Mouse (Mus musculus) neural tube, embryonic 13.5 days (tissue): ENCODE data around the gene Six1. TPM values are rescaled to one million over a fixed set of nuclear protein-coding genes. Genes with fewer than 3 reads are reported as not detected.

Experiments
- ATAC-seq: fragments of 200-750 bp; cut with Nextera tagmentation; 2 replicates; pipeline ENCODE4 v1.8.0; 2017; ENCODE audit warnings: low read depth, mild to moderate bottlenecking, moderate TSS enrichment, moderate library complexity
- H3K27ac ChIP-seq: fragments of 300-500 bp; sonication (generic); replicated peaks from 2 replicates; pipeline ENCODE4 v1.5.1; 2015; ENCODE audit warnings: moderate library complexity, mild to moderate bottlenecking, inconsistent platforms
- H3K27me3 ChIP-seq: fragments of 300-500 bp; sonication (generic); 2 replicates; pipeline ENCODE4 v1.6.1; 2015; ENCODE audit warnings: mild to moderate bottlenecking, inconsistent platforms
- H3K36me3 ChIP-seq: fragments of 300-500 bp; sonication (generic); 2 replicates; pipeline ENCODE4 v1.6.1; 2015; ENCODE audit warnings: mild to moderate bottlenecking, inconsistent platforms
- H3K4me1 ChIP-seq: fragments of 300-500 bp; sonication (generic); replicated peaks from 2 replicates; pipeline ENCODE4 v1.6.1; 2015; ENCODE audit warnings: inconsistent platforms
- H3K4me2 ChIP-seq: fragments of 300-500 bp; sonication (generic); 2 replicates; pipeline ENCODE4 v1.6.1; 2015; ENCODE audit warnings: inconsistent platforms, mild to moderate bottlenecking, moderate library complexity
- H3K4me3 ChIP-seq: fragments of 300-500 bp; sonication (generic); 2 replicates; pipeline ENCODE4 v1.5.1; 2015; ENCODE audit warnings: mild to moderate bottlenecking, inconsistent platforms
- H3K9ac ChIP-seq: fragments of 300-500 bp; sonication (generic); 2 replicates; pipeline ENCODE4 v1.6.1; 2015; ENCODE audit warnings: moderate library complexity, mild to moderate bottlenecking, inconsistent platforms
- H3K9me3 ChIP-seq: fragments of 300-500 bp; sonication (generic); 2 replicates; pipeline ENCODE4 v1.6.1; 2016; ENCODE audit warnings: inconsistent platforms
- WGBS: fragments of 180-500 bp; shearing (Covaris S2); methylation state at CpG from one replicate; pipeline ENCODE4 v1.1.7; 2015; 5-methylcytosine and 5-hydroxymethylcytosine counted together
- polyA plus RNA-seq: library from polyadenylated mRNA; unstranded; fragments of >200 nt; fragmentation: Nextera tagmentation; extraction: Ambion mirVana; gene quantifications from 2 replicates; pipeline ENCODE4 v1.2.1, GENCODE M21; 2015

The Six1 gene
- polyA plus RNA-seq, 1 experiment from 2014 or later = 8.8 TPM

DNA sequence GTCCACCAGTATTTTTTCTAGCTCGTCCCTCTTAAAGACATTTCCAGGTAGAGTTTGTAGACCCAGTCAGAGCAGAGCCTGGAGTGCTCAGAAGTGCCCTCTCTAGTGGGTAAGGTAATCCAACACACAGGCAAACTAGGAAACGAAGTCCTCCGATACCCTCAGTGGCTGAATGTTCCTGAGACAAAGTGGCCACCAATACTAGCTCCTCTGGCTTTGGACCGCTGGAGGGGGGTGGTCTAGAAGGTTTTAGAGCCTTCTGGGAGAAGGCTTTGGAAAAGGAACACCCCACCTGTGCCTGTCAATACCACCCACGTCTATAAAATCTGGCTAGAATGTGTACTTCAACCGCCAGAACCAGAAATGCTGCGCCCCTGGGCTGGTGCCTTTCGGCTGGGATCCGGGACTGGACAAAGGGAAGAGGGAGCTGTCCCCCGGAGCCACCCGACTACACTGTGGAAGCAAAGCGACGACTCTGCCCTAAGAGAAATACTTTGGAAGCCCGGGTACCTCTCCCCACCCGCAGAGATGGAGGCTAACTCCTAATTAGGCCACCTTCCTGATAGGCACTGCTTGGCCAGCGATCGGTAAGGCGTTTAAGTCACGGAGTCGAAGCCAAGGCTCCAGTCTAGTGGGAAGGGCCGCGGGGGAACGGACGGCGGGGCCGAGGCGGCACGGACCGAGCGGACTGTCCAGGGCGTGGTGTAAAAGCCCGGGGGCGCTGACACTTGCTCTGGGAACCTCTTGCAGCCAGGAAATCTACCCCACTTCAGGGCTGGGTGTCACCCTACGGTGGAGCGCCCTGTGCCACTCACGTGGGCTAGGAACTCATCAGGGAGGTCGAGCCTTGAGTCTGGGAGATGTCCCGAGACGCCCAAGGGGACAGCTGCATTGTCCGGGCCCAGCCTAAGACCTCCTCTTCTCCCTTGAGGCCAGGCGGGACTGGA is 14.4 kb downstream of the Six1 start:
- peak overlapping the region; percentile 28 for H3K4me2 ChIP-seq
- H3K27me3 ChIP-seq = peaks cover 95% of the 10 kb centered on the region
- no peaks in the 10 kb centered on the region for H3K9me3 ChIP-seq
- WGBS = 2% methylated on average over 41 of the region's 41 CpGs
- no peaks in the 10 kb centered on the region for H3K36me3 ChIP-seq
- H3K4me3 ChIP-seq = peak overlapping the region; percentile 10; the same call in 1 of the 2 replicates
- H3K4me1 ChIP-seq = peaks cover 10% of the 10 kb centered on the region
- ATAC-seq = no peak
- 0 out of 2 replicates have a peak overlapping the region, but pooled peaks have one; percentile 17 for H3K9ac ChIP-seq
- H3K27ac ChIP-seq = no peak overlapping the region

DNA sequence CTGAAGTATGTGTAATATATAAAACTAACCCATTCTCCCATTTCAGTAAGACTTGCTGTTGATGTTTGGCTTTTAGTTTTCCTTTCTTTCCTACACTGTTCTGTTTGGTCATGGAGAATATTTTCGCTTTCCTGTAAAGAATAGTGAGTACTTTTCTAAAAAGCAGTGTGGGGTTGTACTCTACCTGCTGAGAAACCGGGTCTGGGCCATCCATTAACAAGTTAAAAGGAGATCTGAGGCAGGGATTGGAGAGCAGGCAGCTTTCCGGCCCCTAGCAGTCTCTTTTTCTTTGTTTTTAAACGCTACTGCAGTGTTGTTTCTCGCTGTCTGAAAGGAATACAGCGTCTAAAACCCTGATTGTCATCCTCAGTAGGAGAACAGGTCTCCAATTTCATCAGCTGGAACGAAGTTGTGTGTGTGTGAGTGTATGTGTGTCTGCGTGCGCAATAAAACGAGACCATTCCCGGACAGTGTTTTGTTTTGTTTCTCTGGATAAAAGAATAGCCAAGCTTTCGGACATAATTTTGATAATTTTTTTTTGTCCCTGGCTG is 15.2 kb downstream of the Six1 start:
- Histone ChIP-seq H3K4me1 (peaks cover 8% of the 10 kb centered on the region; the same call in 1 of the 2 replicates), H3K36me3 (no peaks in the 10 kb centered on the region), H3K9ac (no peak overlapping the region), H3K4me3 (no peak overlapping the region), H3K9me3 (no peaks in the 10 kb centered on the region), H3K27me3 (peaks cover 95% of the 10 kb centered on the region), H3K4me2 (no peak overlapping the region), H3K27ac (no peak overlapping the region)
- ATAC-seq = no peak
- WGBS = 2% methylated on average over 12 of the region's 12 CpGs

DNA sequence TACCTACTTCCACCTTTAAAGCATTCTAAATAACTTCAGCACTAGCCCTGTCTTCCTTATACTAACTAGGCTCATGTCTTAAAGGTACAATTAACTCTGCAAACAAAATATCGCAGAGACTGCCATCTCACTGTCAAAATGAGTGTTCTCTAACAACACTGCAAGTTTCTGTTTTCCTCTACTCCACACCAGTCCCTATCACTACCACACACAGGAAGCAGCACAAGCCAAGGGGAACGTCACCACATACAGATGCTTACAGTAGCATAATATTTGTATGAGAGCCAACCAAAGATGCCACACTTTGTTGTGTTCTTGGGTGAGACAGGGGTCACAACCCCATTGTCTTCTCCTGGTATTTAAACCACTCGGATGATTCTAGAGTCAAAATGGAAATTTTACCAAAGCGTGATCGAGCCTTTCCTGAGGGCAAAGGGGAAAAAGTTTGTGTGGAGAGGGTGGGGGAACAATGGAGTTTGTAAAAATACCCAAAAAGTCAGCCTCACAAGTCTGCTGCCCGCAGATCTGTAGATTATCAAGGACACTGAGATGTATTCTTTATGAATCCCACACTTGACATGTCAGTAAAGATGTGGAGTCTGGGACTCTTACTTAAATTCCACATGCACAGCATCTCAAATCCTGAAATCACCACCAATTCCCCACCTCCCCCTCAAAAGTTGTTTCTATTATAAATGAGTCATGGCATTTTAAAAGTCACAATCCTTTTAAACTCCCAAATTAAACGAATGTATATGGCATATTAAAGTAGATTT is 16.1 kb downstream of the Six1 start:
- ATAC-seq = no peak
- Histone ChIP-seq H3K4me1 (peaks cover 8% of the 10 kb centered on the region; the same call in 1 of the 2 replicates), H3K27me3 (peaks cover 96% of the 10 kb centered on the region), H3K4me2 (no peak overlapping the region), H3K9me3 (no peaks in the 10 kb centered on the region), H3K36me3 (no peaks in the 10 kb centered on the region), H3K4me3 (no peak overlapping the region), H3K9ac (no peak overlapping the region), H3K27ac (no peak overlapping the region)
- WGBS = 8% methylated on average over 7 of the region's 7 CpGs

DNA sequence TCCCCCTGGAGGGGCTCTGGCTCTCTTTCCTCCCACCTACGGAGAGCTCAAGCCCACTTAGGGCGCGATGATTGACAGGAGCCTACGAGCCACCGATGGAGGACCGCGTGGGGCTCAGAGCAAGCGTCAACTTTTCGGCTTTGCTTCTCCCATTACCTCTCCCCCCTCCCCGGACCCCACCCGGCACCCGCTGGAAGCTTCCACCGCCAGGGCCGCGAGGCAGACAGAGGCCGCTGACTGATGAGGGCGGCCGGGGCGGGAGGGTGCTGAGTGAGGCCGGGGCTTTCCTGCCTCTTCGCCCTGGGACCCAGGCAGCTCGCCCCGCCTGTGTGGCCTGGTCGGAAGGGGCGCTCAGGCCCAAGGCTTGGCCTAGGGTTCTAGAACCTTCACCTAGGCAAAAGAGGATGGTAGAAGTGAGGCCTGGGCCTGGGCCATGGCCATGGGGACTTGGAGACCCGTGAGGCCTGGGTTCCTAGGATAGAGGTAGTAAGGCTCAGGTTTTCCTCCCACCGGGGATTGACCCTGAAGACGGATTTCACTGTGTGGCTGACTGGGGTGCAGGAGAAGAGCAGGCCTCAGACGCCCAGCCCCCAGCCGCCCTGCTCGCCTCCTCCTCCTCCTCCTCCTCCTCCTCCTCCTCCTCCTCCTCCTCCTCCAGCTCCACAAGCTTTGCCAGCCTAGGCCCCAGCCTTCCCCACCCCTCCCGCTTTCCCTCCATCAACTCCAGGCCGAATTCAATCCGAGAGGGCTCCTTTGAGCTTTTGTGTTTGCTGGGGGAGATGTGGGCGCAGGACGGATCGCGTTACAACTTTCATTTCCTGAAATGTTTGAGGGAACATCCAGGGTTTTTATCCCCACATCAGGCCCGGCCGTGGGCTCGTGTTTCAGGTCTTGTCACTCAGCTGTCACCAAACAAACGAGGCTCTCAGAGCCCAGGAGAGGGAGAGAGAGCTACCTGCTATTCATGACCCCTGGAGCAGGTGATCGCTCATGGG is 18.5 kb downstream of the Six1 start:
- H3K9me3 ChIP-seq = no peaks in the 10 kb centered on the region
- 0 out of 2 replicates have a peak, but pooled peaks have one; percentile 27 for ATAC-seq
- no peak overlapping the region for H3K9ac ChIP-seq
- peak overlapping the region; percentile 11 for H3K4me3 ChIP-seq
- 2% methylated on average over 42 of the region's 43 CpGs for WGBS
- no peak overlapping the region for H3K27ac ChIP-seq
- H3K4me2 ChIP-seq = peak overlapping the region; percentile 40
- H3K27me3 ChIP-seq = peaks cover 91% of the 10 kb centered on the region
- peaks cover 8% of the 10 kb centered on the region; the same call in 1 of the 2 replicates for H3K4me1 ChIP-seq
- no peaks in the 10 kb centered on the region for H3K36me3 ChIP-seq

DNA sequence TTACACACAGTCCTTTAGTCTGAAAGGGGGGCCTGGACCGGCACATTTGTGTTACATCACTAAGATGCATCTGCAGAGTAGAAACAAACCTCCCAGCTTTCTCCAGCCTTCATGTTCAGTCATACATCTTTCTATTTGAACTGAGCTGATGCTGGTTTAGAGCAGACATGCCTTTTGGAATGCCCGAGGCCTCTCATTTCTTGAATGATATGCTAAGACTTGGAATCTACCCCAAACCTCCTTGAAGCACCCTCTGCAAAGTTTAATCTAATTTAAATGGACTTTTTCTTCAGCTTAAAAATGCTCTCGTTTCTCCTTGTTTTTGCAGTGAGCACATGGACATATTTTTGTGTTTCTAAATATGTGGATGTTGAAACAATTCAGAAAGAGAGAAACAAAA is 21.0 kb downstream of the Six1 start:
- H3K4me3 ChIP-seq = no peak overlapping the region
- H3K27me3 ChIP-seq = peaks cover 74% of the 10 kb centered on the region
- H3K9ac ChIP-seq = no peak overlapping the region
- peaks cover 8% of the 10 kb centered on the region; the same call in 1 of the 2 replicates for H3K4me1 ChIP-seq
- H3K36me3 ChIP-seq = no peaks in the 10 kb centered on the region
- no peak overlapping the region for H3K27ac ChIP-seq
- 75% methylated on average over 3 of the region's 3 CpGs for WGBS
- no peak for ATAC-seq
- H3K4me2 ChIP-seq = no peak overlapping the region
- no peaks in the 10 kb centered on the region for H3K9me3 ChIP-seq

DNA sequence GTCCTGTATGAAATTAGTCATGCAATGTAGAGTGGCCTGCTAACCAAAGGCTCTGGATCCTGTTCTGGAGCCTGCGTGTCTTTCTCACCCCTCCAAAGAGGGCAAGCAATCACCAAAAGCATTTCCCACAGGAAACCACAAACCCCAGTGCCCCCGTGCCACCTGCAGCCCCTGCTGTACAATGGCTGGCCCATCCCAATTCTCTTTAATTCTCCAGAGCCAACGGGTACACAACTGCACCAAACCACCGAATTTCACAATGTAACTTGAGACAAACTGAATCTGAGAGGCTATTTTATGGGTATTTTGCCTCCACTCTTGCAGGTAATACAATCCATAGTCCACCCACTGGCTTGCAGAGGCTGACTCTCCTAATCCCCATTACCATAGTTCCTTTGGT is 22.4 kb downstream of the Six1 start:
- Histone ChIP-seq H3K4me1 (peaks cover 8% of the 10 kb centered on the region; the same call in 1 of the 2 replicates), H3K27ac (no peak overlapping the region), H3K4me3 (no peak overlapping the region), H3K9me3 (no peaks in the 10 kb centered on the region), H3K27me3 (peaks cover 63% of the 10 kb centered on the region), H3K9ac (no peak overlapping the region), H3K4me2 (no peak overlapping the region), H3K36me3 (no peaks in the 10 kb centered on the region)
- WGBS = 61% methylated on average over 4 of the region's 4 CpGs
- no peak for ATAC-seq

DNA sequence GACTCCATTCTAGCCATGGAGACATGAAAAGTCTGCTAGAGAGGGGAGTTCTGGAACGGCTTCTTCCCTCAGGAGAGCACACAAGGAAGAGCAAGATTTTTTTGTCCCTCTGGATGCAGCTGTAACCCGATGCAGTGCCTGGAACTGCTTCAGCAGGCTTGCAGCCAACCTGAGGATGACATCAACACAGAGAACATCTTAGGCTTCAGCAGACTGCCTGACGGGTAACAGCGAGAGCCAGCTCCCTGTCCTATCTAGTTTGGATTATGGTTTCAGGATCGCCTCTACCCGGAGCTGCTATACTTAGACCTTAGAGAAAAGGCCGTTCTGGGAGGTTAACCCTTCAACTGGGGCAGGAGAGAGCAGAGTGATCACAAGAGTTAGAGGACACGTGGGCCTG is 28.2 kb downstream of the Six1 start:
- Histone ChIP-seq H3K36me3 (no peaks in the 10 kb centered on the region), H3K4me3 (no peak overlapping the region), H3K4me2 (no peak overlapping the region), H3K4me1 (no peaks in the 10 kb centered on the region), H3K9ac (no peak overlapping the region), H3K27me3 (peaks cover 11% of the 10 kb centered on the region), H3K9me3 (no peaks in the 10 kb centered on the region), H3K27ac (no peak overlapping the region)
- WGBS = 73% methylated on average over 8 of the region's 8 CpGs
- ATAC-seq = no peak

DNA sequence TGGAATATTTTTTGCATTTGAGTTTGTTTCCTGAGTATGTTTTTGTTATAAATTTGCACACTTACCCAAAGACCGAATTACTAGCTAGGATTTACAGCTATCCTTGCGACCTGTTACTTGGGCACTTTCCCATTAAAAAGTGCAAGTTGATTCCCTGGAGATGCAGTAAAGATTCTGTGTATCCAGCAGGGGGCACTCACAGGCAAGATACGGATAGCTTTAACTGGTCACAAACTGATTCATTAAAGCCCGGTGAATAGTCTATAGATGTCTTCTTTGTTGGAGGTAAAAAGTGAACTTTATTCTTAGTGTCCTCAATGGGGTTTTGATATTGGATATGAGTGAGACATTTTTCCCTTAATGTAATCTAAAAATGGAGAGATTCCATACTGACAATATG is 32.7 kb downstream of the Six1 start:
- Histone ChIP-seq H3K4me2 (no peak overlapping the region), H3K9me3 (no peaks in the 10 kb centered on the region), H3K27me3 (0 out of 2 replicates have a peak, but pooled peaks cover 4% of the 10 kb centered on the region), H3K4me1 (no peaks in the 10 kb centered on the region), H3K4me3 (no peak overlapping the region), H3K27ac (no peak overlapping the region), H3K9ac (no peak overlapping the region), H3K36me3 (no peaks in the 10 kb centered on the region)
- WGBS = 8% methylated on average over 4 of the region's 4 CpGs
- ATAC-seq = no peak

DNA sequence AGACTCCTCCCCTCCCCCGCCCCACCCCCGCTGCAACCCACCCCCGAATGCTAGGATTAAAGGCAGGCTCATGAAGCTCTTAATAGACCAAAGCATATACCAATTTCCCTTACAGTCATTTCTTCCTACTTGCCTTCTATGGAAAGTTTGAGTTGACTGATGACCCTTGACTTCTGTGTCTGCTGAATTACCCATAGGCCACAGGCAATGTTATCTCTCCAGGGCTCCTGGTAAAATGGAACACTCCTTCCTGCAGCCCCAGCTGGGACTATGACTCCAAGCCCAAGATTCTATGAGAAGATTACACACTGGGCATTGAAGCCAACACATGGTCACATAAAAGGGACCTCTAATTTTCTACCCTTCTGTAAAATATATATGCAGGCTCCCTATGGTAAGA is 33.3 kb downstream of the Six1 start:
- ATAC-seq = no peak
- Histone ChIP-seq H3K4me3 (no peak overlapping the region), H3K4me1 (no peaks in the 10 kb centered on the region), H3K27ac (no peak overlapping the region), H3K4me2 (no peak overlapping the region), H3K9ac (no peak overlapping the region), H3K9me3 (no peaks in the 10 kb centered on the region), H3K36me3 (no peaks in the 10 kb centered on the region), H3K27me3 (0 out of 2 replicates have a peak, but pooled peaks cover 4% of the 10 kb centered on the region)
- WGBS = 55% methylated on average over 3 of the region's 3 CpGs

DNA sequence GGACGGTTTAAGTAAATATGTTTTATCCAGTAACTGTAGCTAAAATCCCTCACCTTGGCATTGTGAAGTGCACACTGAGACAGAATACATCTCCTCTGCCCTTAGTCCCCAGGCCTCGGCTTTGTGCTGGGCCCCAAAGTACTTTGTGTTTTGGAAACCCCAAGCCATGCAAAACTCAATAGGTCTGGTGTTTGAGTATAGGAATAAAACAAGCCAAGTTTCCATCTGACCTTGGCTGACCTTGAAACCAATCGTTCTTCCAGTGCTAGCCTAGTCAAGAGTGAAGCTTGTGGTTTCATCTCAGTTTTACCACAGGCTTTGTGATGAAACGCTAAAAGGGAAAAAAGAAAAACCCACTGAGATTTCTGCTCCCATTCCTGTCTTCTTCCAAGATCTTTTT is 34.8 kb downstream of the Six1 start:
- Histone ChIP-seq H3K4me3 (no peak overlapping the region), H3K4me2 (no peak overlapping the region), H3K4me1 (no peaks in the 10 kb centered on the region), H3K27me3 (0 out of 2 replicates have a peak, but pooled peaks cover 4% of the 10 kb centered on the region), H3K36me3 (no peaks in the 10 kb centered on the region), H3K9me3 (no peaks in the 10 kb centered on the region), H3K27ac (no peak overlapping the region), H3K9ac (no peak overlapping the region)
- no peak for ATAC-seq
- 79% methylated on average over 4 of the region's 4 CpGs for WGBS

DNA sequence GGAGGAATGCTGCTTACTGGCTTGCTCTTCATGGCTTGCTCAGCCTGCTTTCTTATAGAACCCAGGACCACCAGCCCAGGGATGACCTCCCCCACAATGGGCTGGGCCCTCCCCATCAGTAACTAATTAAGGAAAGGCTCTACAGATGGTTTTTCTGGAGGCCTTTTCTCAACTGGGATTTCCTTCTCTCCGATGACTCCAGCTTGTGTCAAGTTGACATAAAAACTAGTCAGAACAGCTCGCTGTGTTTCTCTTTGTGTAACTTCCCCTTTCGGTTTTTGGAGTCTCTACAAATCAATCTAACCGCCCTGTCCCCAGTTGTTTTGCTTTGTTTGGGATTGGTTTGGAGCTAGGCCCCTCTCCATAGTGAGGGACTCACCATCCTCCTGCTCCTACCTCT is 37.5 kb downstream of the Six1 start:
- no peaks in the 10 kb centered on the region for H3K36me3 ChIP-seq
- WGBS = 87% methylated on average over 4 of the region's 4 CpGs

More for the DNA sequence above, 37.5 kb downstream of the Six1 start:
- no peak overlapping the region for H3K4me2 ChIP-seq
- no peak overlapping the region for H3K9ac ChIP-seq
- no peaks in the 10 kb centered on the region for H3K4me1 ChIP-seq
- no peak overlapping the region for H3K4me3 ChIP-seq
- no peak overlapping the region for H3K27ac ChIP-seq
- 0 out of 2 replicates have a peak, but pooled peaks cover 4% of the 10 kb centered on the region for H3K27me3 ChIP-seq
- no peak for ATAC-seq
- no peaks in the 10 kb centered on the region for H3K9me3 ChIP-seq
